Mouse (Mus musculus): ENCODE measurements around the gene Taf3. TPM values are rescaled to one million over a fixed set of nuclear protein-coding genes. Genes with fewer than 3 reads are reported as not detected.

Gene Taf3
- 13.8 and 13.9 TPM in 2 replicates for polyA plus RNA-seq (2015; fragmentation: Nextera tagmentation; extraction: Ambion mirVana)

DNA sequence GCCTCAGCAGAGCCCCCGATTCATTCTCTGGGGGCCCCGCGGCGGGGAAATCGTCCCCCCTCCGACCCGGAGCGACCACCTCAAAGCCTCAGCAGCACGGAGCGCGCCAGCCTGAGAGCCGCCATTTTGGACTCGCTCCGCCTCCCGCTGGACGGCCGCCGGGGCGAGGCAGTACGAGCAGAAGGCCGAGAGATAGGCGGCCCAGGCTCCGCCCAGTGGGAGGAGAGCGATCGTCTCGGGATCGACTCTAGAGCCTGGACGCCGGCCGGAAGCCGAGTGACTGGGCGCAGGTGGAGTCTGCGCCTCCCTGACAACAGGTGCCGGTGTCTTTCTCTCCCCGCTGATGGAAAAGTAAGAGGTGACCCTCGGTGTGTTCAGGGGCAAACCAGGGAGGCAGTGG, at the start of gene Taf3:
Gene Taf3 (minus strand): TSS at position 136 of the 400 bp plus-strand sequence.
- Histone ChIP-seq H3K9ac (ENCODE audit: low read depth, low read length) (peak within 1 kb of the TSS; percentile 81), H3K36me3 (ENCODE audit: control insufficient read depth, insufficient read depth, low read length) (no peaks in the 10 kb centered on the region), H3K27me3 (ENCODE audit: control insufficient read depth, insufficient read depth, low read depth, low read length) (no peaks in the 10 kb centered on the region), H3K4me3 (ENCODE audit: low read depth, low read length) (peak within 1 kb of the TSS; percentile 92), H3K9me3 (replicated peaks; ENCODE audit: control insufficient read depth, low read length, poor library complexity, severe bottlenecking) (no peaks in the 10 kb centered on the region), H3K27ac (ENCODE audit: low read length) (peak within 1 kb of the TSS; percentile 75), H3K4me1 (ENCODE audit: control insufficient read depth, insufficient read depth, low read length) (peaks cover 16% of the 10 kb centered on the region), H3K4me2 (ENCODE audit: low read length) (peak within 1 kb of the TSS; percentile 86)
- peak; percentile 96 for ATAC-seq
- WGBS, result under 1% methylated on average over 36 of the region's 36 CpGs

GRCm38 (mm10) chr2:10094327-10095100, 46.1 kb upstream of the Taf3 start:
- ATAC-seq, result no peak

GRCm38 (mm10) chr2:10087256-10087850, 39.0 kb upstream of the Taf3 start:
- WGBS, result 89% methylated on average over 8 of the region's 8 CpGs
- Histone ChIP-seq H3K9me3 (replicated peaks; ENCODE audit: control insufficient read depth, low read length, poor library complexity, severe bottlenecking) (no peaks in the 10 kb centered on the region), H3K4me1 (ENCODE audit: control insufficient read depth, insufficient read depth, low read length) (peaks cover 6% of the 10 kb centered on the region; the same call in 1 of the 2 replicates), H3K9ac (ENCODE audit: low read depth, low read length) (no peak overlapping the region), H3K4me2 (ENCODE audit: low read length) (no peak overlapping the region), H3K36me3 (ENCODE audit: control insufficient read depth, insufficient read depth, low read length) (peaks cover 25% of the 10 kb centered on the region), H3K27ac (ENCODE audit: low read length) (no peak overlapping the region), H3K27me3 (ENCODE audit: control insufficient read depth, insufficient read depth, low read depth, low read length) (no peaks in the 10 kb centered on the region), H3K4me3 (ENCODE audit: low read depth, low read length) (no peak overlapping the region)
- ATAC-seq, result no peak

More at GRCm38 (mm10) chr2:10094327-10095100, 46.1 kb upstream of the Taf3 start:
- Histone ChIP-seq H3K4me2 (ENCODE audit: low read length) (no peak overlapping the region), H3K27ac (ENCODE audit: low read length) (no peak overlapping the region), H3K4me1 (ENCODE audit: control insufficient read depth, insufficient read depth, low read length) (no peaks in the 10 kb centered on the region), H3K27me3 (ENCODE audit: control insufficient read depth, insufficient read depth, low read depth, low read length) (no peaks in the 10 kb centered on the region), H3K9me3 (replicated peaks; ENCODE audit: control insufficient read depth, low read length, poor library complexity, severe bottlenecking) (no peaks in the 10 kb centered on the region), H3K36me3 (ENCODE audit: control insufficient read depth, insufficient read depth, low read length) (peaks cover 30% of the 10 kb centered on the region), H3K4me3 (ENCODE audit: low read depth, low read length) (no peak overlapping the region), H3K9ac (ENCODE audit: low read depth, low read length) (no peak overlapping the region)
- 90% methylated on average over 14 of the region's 14 CpGs for WGBS

DNA sequence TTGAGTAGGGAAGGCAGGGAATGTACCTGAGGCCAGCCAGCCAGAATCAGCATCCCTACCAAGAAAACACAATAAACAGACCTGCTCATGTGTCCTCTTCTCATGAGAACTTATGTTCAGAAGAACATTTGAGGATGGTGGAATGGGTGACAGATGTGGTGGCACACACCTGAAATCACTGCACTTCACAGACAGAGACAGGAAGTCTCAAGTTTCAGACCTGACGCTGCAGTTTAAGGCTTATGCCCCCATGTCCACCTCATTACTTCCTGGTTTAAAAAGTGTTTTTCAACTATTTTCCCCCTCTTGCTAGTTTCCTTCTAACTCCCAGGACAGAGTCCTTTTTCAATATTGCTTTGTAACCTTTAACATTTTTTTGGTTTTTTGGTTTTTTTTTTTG, 34.3 kb upstream of the Taf3 start:
- Histone ChIP-seq H3K4me1 (ENCODE audit: control insufficient read depth, insufficient read depth, low read length) (peaks cover 29% of the 10 kb centered on the region), H3K27me3 (ENCODE audit: control insufficient read depth, insufficient read depth, low read depth, low read length) (no peaks in the 10 kb centered on the region), H3K27ac (ENCODE audit: low read length) (no peak overlapping the region), H3K4me3 (ENCODE audit: low read depth, low read length) (no peak overlapping the region), H3K9ac (ENCODE audit: low read depth, low read length) (no peak overlapping the region), H3K36me3 (ENCODE audit: control insufficient read depth, insufficient read depth, low read length) (0 out of 2 replicates have a peak, but pooled peaks cover 5% of the 10 kb centered on the region), H3K4me2 (ENCODE audit: low read length) (no peak overlapping the region), H3K9me3 (replicated peaks; ENCODE audit: control insufficient read depth, low read length, poor library complexity, severe bottlenecking) (no peaks in the 10 kb centered on the region)
- WGBS, result 97% methylated on average over 1 of the region's 1 CpGs
- ATAC-seq, result no peak

DNA sequence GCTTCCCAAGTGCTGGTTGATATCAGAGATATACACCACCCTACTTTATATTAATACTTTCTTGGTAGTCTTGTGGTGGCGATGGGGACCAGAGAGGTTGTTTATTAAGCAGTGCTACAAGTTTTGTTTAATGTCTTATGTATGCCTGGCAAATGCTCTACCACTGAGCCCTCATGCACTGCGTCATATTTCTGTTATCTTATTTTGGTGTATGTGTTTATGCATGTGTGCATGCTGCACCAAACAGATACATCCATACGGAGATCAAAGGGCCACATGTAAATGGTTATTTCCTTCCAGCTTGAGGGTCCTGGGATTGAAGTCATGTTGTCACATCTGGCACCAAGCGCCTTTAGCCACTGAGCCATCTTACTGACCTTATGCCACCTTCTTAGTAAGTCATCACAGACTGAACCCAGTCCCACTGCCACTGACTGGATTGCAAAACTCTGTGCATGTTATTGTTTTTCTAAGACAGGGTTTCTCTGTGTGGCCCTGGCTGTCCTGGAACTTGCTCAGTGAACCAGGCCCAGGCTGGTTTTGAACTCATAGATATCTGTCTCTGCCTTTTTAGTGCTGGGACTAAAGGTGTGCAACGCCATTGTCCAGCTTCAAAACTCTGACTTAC, 33.2 kb upstream of the Taf3 start:
- H3K4me2 ChIP-seq (ENCODE audit: low read length), result peak overlapping the region; percentile 78
- no peak for ATAC-seq
- H3K27me3 ChIP-seq (ENCODE audit: control insufficient read depth, insufficient read depth, low read depth, low read length), result no peaks in the 10 kb centered on the region
- H3K9me3 ChIP-seq (replicated peaks; ENCODE audit: control insufficient read depth, low read length, poor library complexity, severe bottlenecking), result no peaks in the 10 kb centered on the region
- peaks cover 35% of the 10 kb centered on the region for H3K4me1 ChIP-seq (ENCODE audit: control insufficient read depth, insufficient read depth, low read length)
- H3K27ac ChIP-seq (ENCODE audit: low read length), result no peak overlapping the region
- 0 out of 2 replicates have a peak overlapping the region, but pooled peaks have one; percentile 34 for H3K9ac ChIP-seq (ENCODE audit: low read depth, low read length)
- H3K4me3 ChIP-seq (ENCODE audit: low read depth, low read length), result peak overlapping the region; percentile 96
- 91% methylated on average over 5 of the region's 5 CpGs for WGBS
- 0 out of 2 replicates have a peak, but pooled peaks cover 4% of the 10 kb centered on the region for H3K36me3 ChIP-seq (ENCODE audit: control insufficient read depth, insufficient read depth, low read length)

- H3K27me3 ChIP-seq (ENCODE audit: control insufficient read depth, insufficient read depth, low read depth, low read length), result no peaks in the 10 kb centered on the region
- H3K4me1 ChIP-seq (ENCODE audit: control insufficient read depth, insufficient read depth, low read length), result peaks cover 35% of the 10 kb centered on the region
- H3K27ac ChIP-seq (ENCODE audit: low read length), result peak within 1 kb of the TSS; percentile 96
- no peaks in the 10 kb centered on the region for H3K9me3 ChIP-seq (replicated peaks; ENCODE audit: control insufficient read depth, low read length, poor library complexity, severe bottlenecking)
- 0 out of 2 replicates have a peak, but pooled peaks cover 2% of the 10 kb centered on the region for H3K36me3 ChIP-seq (ENCODE audit: control insufficient read depth, insufficient read depth, low read length)
- peak within 1 kb of the TSS; percentile 78 for H3K4me2 ChIP-seq (ENCODE audit: low read length)
- H3K4me3 ChIP-seq (ENCODE audit: low read depth, low read length), result peak within 1 kb of the TSS; percentile 96
- peak within 1 kb of the TSS; percentile 99 for H3K9ac ChIP-seq (ENCODE audit: low read depth, low read length)
- ATAC-seq, result peak; percentile 98
- under 1% methylated on average over 57 of the region's 61 CpGs for WGBS
Observed at GRCm38 (mm10) chr2:10080310-10081010, 32.1 kb upstream of the Taf3 start, which contains the start of the genes Atp5c1 and Kin. Atp5c1 (minus strand) TSS chr2:10080510. Kin (plus strand) TSS chr2:10080593.

GRCm38 (mm10) chr2:10079745-10080309, 31.4 kb upstream of the Taf3 start:
- 0 out of 2 replicates have a peak, but pooled peaks cover 2% of the 10 kb centered on the region for H3K36me3 ChIP-seq (ENCODE audit: control insufficient read depth, insufficient read depth, low read length)
- H3K27me3 ChIP-seq (ENCODE audit: control insufficient read depth, insufficient read depth, low read depth, low read length), result no peaks in the 10 kb centered on the region
- H3K9ac ChIP-seq (ENCODE audit: low read depth, low read length), result peak overlapping the region; percentile 99
- peaks cover 35% of the 10 kb centered on the region for H3K4me1 ChIP-seq (ENCODE audit: control insufficient read depth, insufficient read depth, low read length)
- WGBS, result 0% methylated on average over 28 of the region's 28 CpGs
- H3K4me3 ChIP-seq (ENCODE audit: low read depth, low read length), result peak overlapping the region; percentile 96
- H3K4me2 ChIP-seq (ENCODE audit: low read length), result peak overlapping the region; percentile 65
- peak overlapping the region; percentile 96 for H3K27ac ChIP-seq (ENCODE audit: low read length)
- H3K9me3 ChIP-seq (replicated peaks; ENCODE audit: control insufficient read depth, low read length, poor library complexity, severe bottlenecking), result no peaks in the 10 kb centered on the region
- ATAC-seq, result peak; percentile 9

- WGBS, result 91% methylated on average over 8 of the region's 8 CpGs
- H3K4me3 ChIP-seq (ENCODE audit: low read depth, low read length), result no peak overlapping the region
- no peaks in the 10 kb centered on the region for H3K9me3 ChIP-seq (replicated peaks; ENCODE audit: control insufficient read depth, low read length, poor library complexity, severe bottlenecking)
- 0 out of 2 replicates have a peak, but pooled peaks cover 2% of the 10 kb centered on the region for H3K36me3 ChIP-seq (ENCODE audit: control insufficient read depth, insufficient read depth, low read length)
- no peaks in the 10 kb centered on the region for H3K27me3 ChIP-seq (ENCODE audit: control insufficient read depth, insufficient read depth, low read depth, low read length)
- H3K27ac ChIP-seq (ENCODE audit: low read length), result no peak overlapping the region
- no peak overlapping the region for H3K9ac ChIP-seq (ENCODE audit: low read depth, low read length)
- no peak for ATAC-seq
- no peak overlapping the region for H3K4me2 ChIP-seq (ENCODE audit: low read length)
- H3K4me1 ChIP-seq (ENCODE audit: control insufficient read depth, insufficient read depth, low read length), result peaks cover 27% of the 10 kb centered on the region
Observed at GRCm38 (mm10) chr2:10076675-10077074, 28.3 kb upstream of the Taf3 start.

All from midbrain, embryonic 16.5 days (tissue).